Mouse (Mus musculus) E14TG2a.4 (cell line): ENCODE measurements around the gene Id1.

ENCODE experiments used
- H3K27me3 ChIP-seq: 2 replicates; pipeline ENCODE4 v1.6.1; 2014; ENCODE audit warnings: low read length, control low read depth; ENCODE audit not compliant: insufficient read depth
- H3K36me3 ChIP-seq: 2 replicates; pipeline ENCODE4 v1.6.1; 2014; ENCODE audit warnings: low read length, control low read depth; ENCODE audit not compliant: insufficient read depth
- H3K4me1 ChIP-seq: replicated peaks from 2 replicates; pipeline ENCODE4 v1.6.1; 2014; ENCODE audit warnings: low read depth, low read length, control low read depth
- H3K4me3 ChIP-seq: replicated peaks from 2 replicates; pipeline ENCODE4 v1.5.1; 2014; ENCODE audit warnings: mild to moderate bottlenecking, low read length
- H3K9me3 ChIP-seq: 2 replicates; pipeline ENCODE4 v1.6.1; 2014; ENCODE audit warnings: low read length, control low read depth
- CTCF ChIP-seq: conservative IDR thresholded peaks from 2 replicates; pipeline ENCODE4 v1.5.1; 2014; ENCODE audit warnings: low read length
- NANOG ChIP-seq: IDR thresholded peaks from 2 replicates; pipeline ENCODE4 v1.6.1; 2014; ENCODE audit warnings: borderline replicate concordance, low read length, mixed read lengths
- POU5F1 ChIP-seq: IDR thresholded peaks from 2 replicates; pipeline ENCODE4 v1.6.1; 2014; ENCODE audit warnings: low read length, borderline replicate concordance

The Id1 gene

GRCm38 (mm10) chr2:152726751-152727335 lies 9.2 kb upstream of the Id1 start:
- no peaks in the 10 kb centered on the region for H3K36me3 ChIP-seq
- TF ChIP-seq POU5F1 (no peak), CTCF (no peak), NANOG (no peak)
- H3K4me1 ChIP-seq, result peaks cover 89% of the 10 kb centered on the region

GRCm38 (mm10) chr2:152727795-152728510 lies 8.1 kb upstream of the Id1 start:
- Histone ChIP-seq H3K4me3 (peak overlapping the region; percentile 70), H3K27me3 (peaks cover 6% of the 10 kb centered on the region), H3K9me3 (no peaks in the 10 kb centered on the region), H3K36me3 (no peaks in the 10 kb centered on the region), H3K4me1 (peaks cover 90% of the 10 kb centered on the region)
- TF ChIP-seq POU5F1 (no peak), CTCF (no peak), NANOG (no peak)

More at GRCm38 (mm10) chr2:152726751-152727335, 9.2 kb upstream of the Id1 start:
- peaks cover 9% of the 10 kb centered on the region for H3K27me3 ChIP-seq
- peak overlapping the region; percentile 70 for H3K4me3 ChIP-seq
- H3K9me3 ChIP-seq, result no peaks in the 10 kb centered on the region

DNA sequence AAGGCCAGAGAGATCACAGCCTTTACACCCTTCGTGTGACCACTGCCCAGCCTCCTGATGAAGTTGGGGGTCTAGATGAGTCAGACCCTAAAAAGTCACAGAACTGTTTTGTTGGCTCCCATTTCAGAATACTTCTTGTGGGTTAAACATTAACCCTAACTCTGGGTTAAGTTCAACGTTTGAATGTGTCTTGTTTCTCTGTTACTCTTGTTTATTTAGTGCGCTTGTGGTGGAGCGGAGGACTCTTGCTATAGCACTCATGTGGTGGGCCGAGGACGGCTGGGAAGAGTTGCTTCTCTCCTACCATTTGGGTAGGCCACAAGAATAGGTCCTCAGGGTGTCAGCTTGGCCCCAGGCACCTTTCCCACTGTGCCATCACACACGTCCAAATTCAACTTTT lies 7.5 kb upstream of the Id1 start:
- H3K36me3 ChIP-seq, result no peaks in the 10 kb centered on the region
- H3K27me3 ChIP-seq, result 0 out of 2 replicates have a peak, but pooled peaks cover 2% of the 10 kb centered on the region
- H3K4me3 ChIP-seq, result peak overlapping the region; percentile 70
- no peaks in the 10 kb centered on the region for H3K9me3 ChIP-seq
- TF ChIP-seq CTCF (no peak), POU5F1 (no peak), NANOG (no peak)
- H3K4me1 ChIP-seq, result peaks cover 89% of the 10 kb centered on the region

DNA sequence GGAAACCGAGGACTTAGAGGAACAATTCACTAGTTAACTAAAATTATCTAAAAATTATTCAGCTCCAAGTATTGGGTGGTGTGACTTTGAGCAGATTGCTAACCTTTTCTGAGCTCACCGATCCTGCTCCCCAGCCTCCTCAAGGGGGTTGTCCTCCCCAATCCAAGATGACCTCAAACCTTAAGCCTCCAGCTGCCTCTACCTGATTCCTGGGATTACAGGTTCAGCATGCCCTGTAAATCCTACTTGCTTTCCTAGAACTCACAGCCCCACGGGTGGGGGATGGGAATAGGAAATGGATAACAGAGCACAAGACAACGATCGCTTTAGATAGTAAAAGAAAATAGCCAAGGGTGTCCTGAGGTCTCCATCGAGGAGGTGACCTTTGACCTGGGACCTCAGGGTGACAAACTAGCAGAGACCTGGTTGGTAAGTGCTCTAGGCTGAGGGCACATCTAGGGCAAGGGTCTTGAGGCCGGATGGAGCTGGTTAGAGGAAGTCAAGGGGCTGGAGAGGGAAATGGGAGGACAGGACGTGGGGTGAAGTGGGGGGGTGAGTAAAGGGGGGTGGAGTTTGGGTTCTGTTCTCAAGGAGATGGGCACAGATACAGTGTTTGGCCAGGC lies 6.9 kb upstream of the Id1 start:
- Histone ChIP-seq H3K36me3 (no peaks in the 10 kb centered on the region), H3K4me3 (peak overlapping the region; percentile 70), H3K4me1 (peaks cover 91% of the 10 kb centered on the region), H3K9me3 (no peaks in the 10 kb centered on the region), H3K27me3 (no peaks in the 10 kb centered on the region)
- TF ChIP-seq NANOG (no peak), CTCF (no peak)

- TF ChIP-seq NANOG, result no peak
- no peak for TF ChIP-seq POU5F1
- no peak for TF ChIP-seq CTCF
- Histone ChIP-seq H3K4me3 (peak overlapping the region; percentile 70), H3K36me3 (no peaks in the 10 kb centered on the region), H3K9me3 (no peaks in the 10 kb centered on the region), H3K27me3 (no peaks in the 10 kb centered on the region), H3K4me1 (peaks cover 91% of the 10 kb centered on the region)
Observed at GRCm38 (mm10) chr2:152729636-152730020, 6.4 kb upstream of the Id1 start.

DNA sequence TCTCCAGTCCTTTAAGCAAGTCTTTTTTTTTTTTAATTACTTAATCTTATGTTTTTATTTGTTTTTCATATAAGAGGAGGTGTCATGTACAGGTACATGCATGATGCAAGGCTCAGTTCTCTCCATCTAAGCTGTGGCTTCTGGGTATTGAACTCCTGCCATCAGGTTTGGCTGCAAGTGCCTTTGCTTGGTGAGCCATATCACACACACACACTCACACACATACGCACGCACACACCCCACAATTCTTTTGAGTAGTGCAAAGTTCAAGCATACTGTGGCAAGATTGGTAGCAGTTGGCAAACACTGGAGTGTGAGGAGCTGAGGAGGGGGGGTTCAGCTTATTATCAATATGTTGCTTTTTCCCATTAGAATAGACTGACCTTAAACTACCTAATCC lies 2.9 kb upstream of the Id1 start:
- Histone ChIP-seq H3K36me3 (peaks cover 7% of the 10 kb centered on the region; the same call in 1 of the 2 replicates), H3K4me3 (no peak overlapping the region), H3K27me3 (peaks cover 8% of the 10 kb centered on the region), H3K9me3 (no peaks in the 10 kb centered on the region), H3K4me1 (peaks cover 88% of the 10 kb centered on the region)
- TF ChIP-seq CTCF (no peak), NANOG (no peak), POU5F1 (no peak)

GRCm38 (mm10) chr2:152734501-152734900 lies 1.6 kb upstream of the Id1 start:
- peak overlapping the region; percentile 55 for H3K4me3 ChIP-seq
- H3K27me3 ChIP-seq, result peaks cover 8% of the 10 kb centered on the region
- no peak for TF ChIP-seq NANOG
- TF ChIP-seq CTCF, result no peak
- no peak for TF ChIP-seq POU5F1
- H3K4me1 ChIP-seq, result peaks cover 83% of the 10 kb centered on the region
- H3K9me3 ChIP-seq, result no peaks in the 10 kb centered on the region
- peaks cover 7% of the 10 kb centered on the region; the same call in 1 of the 2 replicates for H3K36me3 ChIP-seq

DNA sequence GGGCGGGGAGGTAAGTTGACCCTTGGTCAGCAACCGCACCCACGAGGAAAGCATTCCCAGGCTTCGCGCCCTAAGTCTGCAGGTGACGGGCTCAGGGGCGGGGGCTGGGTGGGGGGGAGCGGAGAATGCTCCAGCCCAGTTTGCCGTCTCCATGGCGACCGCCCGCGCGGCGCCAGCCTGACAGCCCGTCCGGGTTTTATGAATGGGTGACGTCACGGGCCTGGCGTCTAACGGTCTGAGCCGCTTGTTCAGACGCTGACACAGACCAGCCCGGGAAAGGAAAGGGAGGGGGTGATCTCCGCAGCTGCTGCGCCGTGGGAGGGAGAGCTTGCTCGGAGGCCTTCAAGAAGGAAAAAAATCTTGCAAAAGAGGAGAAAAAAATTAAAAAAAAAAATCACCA lies 1.1 kb upstream of the Id1 start:
- H3K4me1 ChIP-seq, result peaks cover 83% of the 10 kb centered on the region
- peaks cover 8% of the 10 kb centered on the region for H3K27me3 ChIP-seq
- peaks cover 7% of the 10 kb centered on the region; the same call in 1 of the 2 replicates for H3K36me3 ChIP-seq
- TF ChIP-seq POU5F1 (no peak), CTCF (no peak), NANOG (no peak)
- H3K4me3 ChIP-seq, result peak overlapping the region; percentile 86
- H3K9me3 ChIP-seq, result no peaks in the 10 kb centered on the region
